Mouse (Mus musculus) G1E (cell line): ENCODE measurements around the gene Timm50.

Source experiments
- CTCF ChIP-seq: IDR thresholded peaks from 2 replicates; pipeline ENCODE4 v1.5.1; 2012; ENCODE audit warnings: low read depth, low read length, inconsistent platforms, mixed read lengths
- GATA1 ChIP-seq: IDR thresholded peaks from 2 replicates; pipeline ENCODE4 v1.6.1; 2012; ENCODE audit warnings: borderline replicate concordance, low read length, inconsistent platforms, mixed read lengths
- TAL1 ChIP-seq: conservative IDR thresholded peaks from 2 replicates; pipeline ENCODE4 v1.6.1; 2012; ENCODE audit warnings: low read depth, low read length, inconsistent platforms, mixed read lengths

GRCm38 (mm10) chr7:28353267-28353666 is 41.4 kb upstream of the Timm50 start:
- TF ChIP-seq CTCF: no peak
- TF ChIP-seq TAL1: no peak
- TF ChIP-seq GATA1: no peak
